Mouse (Mus musculus) forebrain, embryonic 15.5 days (tissue): Measurements from ENCODE around the gene Nisch. TPM values are rescaled to one million over a fixed set of nuclear protein-coding genes. Genes with fewer than 3 reads are reported as not detected.

Source experiments
- ATAC-seq: fragments of 200-750 bp; cut with Nextera tagmentation; replicated peaks from 2 replicates; pipeline ENCODE4 v1.8.0; 2017; ENCODE audit warnings: mild to moderate bottlenecking, moderate TSS enrichment, moderate library complexity
- H3K27ac ChIP-seq: fragments of 300-500 bp; sonication (generic); replicated peaks from 2 replicates; pipeline ENCODE4 v1.5.1; 2015; ENCODE audit warnings: mild to moderate bottlenecking, inconsistent platforms
- H3K27me3 ChIP-seq: fragments of 300-500 bp; sonication (generic); 2 replicates; pipeline ENCODE4 v1.6.1; 2015; ENCODE audit warnings: inconsistent platforms
- H3K36me3 ChIP-seq: fragments of 300-500 bp; sonication (generic); 2 replicates; pipeline ENCODE4 v1.6.1; 2015; ENCODE audit warnings: mild to moderate bottlenecking, inconsistent platforms
- H3K4me1 ChIP-seq: fragments of 300-500 bp; sonication (generic); 2 replicates; pipeline ENCODE4 v1.6.1; 2015; ENCODE audit warnings: inconsistent platforms
- H3K4me2 ChIP-seq: fragments of 300-500 bp; sonication (generic); replicated peaks from 2 replicates; pipeline ENCODE4 v1.6.1; 2015; ENCODE audit warnings: mild to moderate bottlenecking, inconsistent platforms
- H3K4me3 ChIP-seq: fragments of 300-500 bp; sonication (generic); 2 replicates; pipeline ENCODE4 v1.5.1; 2015; ENCODE audit warnings: mild to moderate bottlenecking, inconsistent platforms
- H3K9ac ChIP-seq: fragments of 300-500 bp; sonication (generic); replicated peaks from 2 replicates; pipeline ENCODE4 v1.6.1; 2015; ENCODE audit warnings: mild to moderate bottlenecking, inconsistent platforms
- H3K9me3 ChIP-seq: fragments of 300-500 bp; sonication (generic); 2 replicates; pipeline ENCODE4 v1.6.1; 2016; ENCODE audit warnings: inconsistent platforms
- WGBS: fragments of 180-500 bp; shearing (Covaris S2); methylation state at CpG from one replicate; pipeline ENCODE4 v1.1.7; 2015; ENCODE audit warnings: mixed read lengths; 5-methylcytosine and 5-hydroxymethylcytosine counted together
- polyA plus RNA-seq: library from polyadenylated mRNA; unstranded; fragments of >200 nt; fragmentation: Nextera tagmentation; extraction: Ambion mirVana; gene quantifications from 2 replicates; pipeline ENCODE4 v1.2.1, GENCODE M21; 2015

Nisch gene
- polyA plus RNA-seq, 1 experiment from 2014 or later, result 339 TPM

- 94% methylated on average over 9 of the region's 9 CpGs for WGBS
- no peaks in the 10 kb centered on the region for H3K9me3 ChIP-seq
- peaks cover 25% of the 10 kb centered on the region for H3K36me3 ChIP-seq
These were observed 77.8 kb downstream of the Nisch start for GRCm38 (mm10) chr14:31138897-31139429.

GRCm38 (mm10) chr14:31138219-31138896 lies 78.4 kb downstream of the Nisch start:
- Histone ChIP-seq H3K27ac (no peak overlapping the region), H3K4me1 (peaks cover 22% of the 10 kb centered on the region), H3K4me2 (no peak overlapping the region), H3K9ac (no peak overlapping the region), H3K27me3 (no peaks in the 10 kb centered on the region), H3K4me3 (no peak overlapping the region), H3K9me3 (no peaks in the 10 kb centered on the region), H3K36me3 (peaks cover 25% of the 10 kb centered on the region)
- ATAC-seq, result no peak
- whole genome bisulfite sequencing, result 86% methylated on average over 29 of the region's 35 CpGs

More at GRCm38 (mm10) chr14:31138897-31139429, 77.8 kb downstream of the Nisch start:
- no peak overlapping the region for H3K4me3 ChIP-seq
- H3K4me2 ChIP-seq, result no peak overlapping the region
- ATAC-seq, result no peak
- peaks cover 16% of the 10 kb centered on the region for H3K4me1 ChIP-seq
- no peak overlapping the region for H3K27ac ChIP-seq
- no peaks in the 10 kb centered on the region for H3K27me3 ChIP-seq
- no peak overlapping the region for H3K9ac ChIP-seq

GRCm38 (mm10) chr14:31137791-31138190 lies 79.0 kb downstream of the Nisch start:
- H3K4me3 ChIP-seq, result no peak overlapping the region
- H3K4me1 ChIP-seq, result peaks cover 28% of the 10 kb centered on the region
- no peak overlapping the region for H3K4me2 ChIP-seq
- H3K36me3 ChIP-seq, result peaks cover 25% of the 10 kb centered on the region
- WGBS, result 81% methylated on average over 11 of the region's 11 CpGs
- no peaks in the 10 kb centered on the region for H3K9me3 ChIP-seq
- no peaks in the 10 kb centered on the region for H3K27me3 ChIP-seq
- no peak overlapping the region for H3K27ac ChIP-seq
- no peak overlapping the region for H3K9ac ChIP-seq
- ATAC-seq, result no peak

- Histone ChIP-seq H3K9ac (no peak overlapping the region), H3K4me2 (no peak overlapping the region), H3K4me1 (peaks cover 34% of the 10 kb centered on the region), H3K9me3 (no peaks in the 10 kb centered on the region), H3K4me3 (no peak overlapping the region), H3K27me3 (no peaks in the 10 kb centered on the region), H3K27ac (no peak overlapping the region), H3K36me3 (peaks cover 25% of the 10 kb centered on the region)
- 87% methylated on average over 10 of the region's 10 CpGs for WGBS
- ATAC-seq, result no peak
These were observed 79.5 kb downstream of the Nisch start for GRCm38 (mm10) chr14:31137281-31137595.

GRCm38 (mm10) chr14:31136411-31137280 lies 80.1 kb downstream of the Nisch start:
- Histone ChIP-seq H3K4me2 (no peak overlapping the region), H3K27me3 (no peaks in the 10 kb centered on the region), H3K9ac (no peak overlapping the region), H3K9me3 (no peaks in the 10 kb centered on the region), H3K27ac (no peak overlapping the region), H3K36me3 (peaks cover 25% of the 10 kb centered on the region), H3K4me1 (peaks cover 39% of the 10 kb centered on the region), H3K4me3 (no peak overlapping the region)
- ATAC-seq, result no peak
- WGBS, result 92% methylated on average over 26 of the region's 26 CpGs

- Histone ChIP-seq H3K27me3 (no peaks in the 10 kb centered on the region), H3K4me2 (no peak overlapping the region), H3K9ac (no peak overlapping the region), H3K36me3 (peaks cover 25% of the 10 kb centered on the region), H3K4me3 (no peak overlapping the region), H3K4me1 (peaks cover 45% of the 10 kb centered on the region), H3K27ac (no peak overlapping the region), H3K9me3 (no peaks in the 10 kb centered on the region)
- no peak for ATAC-seq
- WGBS, result 94% methylated on average over 34 of the region's 34 CpGs
These were observed 81.0 kb downstream of the Nisch start for GRCm38 (mm10) chr14:31135495-31136410.

- Histone ChIP-seq H3K4me2 (no peak overlapping the region), H3K4me1 (peaks cover 57% of the 10 kb centered on the region), H3K36me3 (peaks cover 25% of the 10 kb centered on the region), H3K9ac (no peak overlapping the region), H3K27ac (peak overlapping the region; percentile 71), H3K27me3 (no peaks in the 10 kb centered on the region), H3K9me3 (no peaks in the 10 kb centered on the region), H3K4me3 (no peak overlapping the region)
- WGBS, result 65% methylated on average over 25 of the region's 25 CpGs
- ATAC-seq, result 0 out of 2 replicates have a peak, but pooled peaks have one; percentile 2
These were observed 82.4 kb downstream of the Nisch start for GRCm38 (mm10) chr14:31134015-31135000.

GRCm38 (mm10) chr14:31133023-31133665 lies 83.6 kb downstream of the Nisch start:
- WGBS, result 65% methylated on average over 11 of the region's 11 CpGs
- Histone ChIP-seq H3K27ac (peak overlapping the region; percentile 71), H3K4me2 (peak overlapping the region; percentile 71), H3K4me3 (0 out of 2 replicates have a peak overlapping the region, but pooled peaks have one; percentile 2), H3K9ac (0 out of 2 replicates have a peak overlapping the region, but pooled peaks have one; percentile 4), H3K27me3 (no peaks in the 10 kb centered on the region), H3K36me3 (peaks cover 19% of the 10 kb centered on the region; the same call in 1 of the 2 replicates), H3K9me3 (no peaks in the 10 kb centered on the region), H3K4me1 (peaks cover 60% of the 10 kb centered on the region)
- no peak for ATAC-seq

- Histone ChIP-seq H3K4me1 (peaks cover 61% of the 10 kb centered on the region), H3K4me3 (peak overlapping the region; percentile 75), H3K36me3 (peaks cover 19% of the 10 kb centered on the region; the same call in 1 of the 2 replicates), H3K9ac (0 out of 2 replicates have a peak overlapping the region, but pooled peaks have one; percentile 4), H3K27me3 (no peaks in the 10 kb centered on the region), H3K9me3 (no peaks in the 10 kb centered on the region), H3K4me2 (peak overlapping the region; percentile 71), H3K27ac (no peak overlapping the region)
- no peak for ATAC-seq
- WGBS, result 85% methylated on average over 7 of the region's 7 CpGs
These were observed 84.2 kb downstream of the Nisch start for GRCm38 (mm10) chr14:31132491-31132975.

GRCm38 (mm10) chr14:31132031-31132430 lies 84.7 kb downstream of the Nisch start:
- Histone ChIP-seq H3K4me1 (peaks cover 66% of the 10 kb centered on the region), H3K27me3 (no peaks in the 10 kb centered on the region), H3K27ac (no peak overlapping the region), H3K4me2 (peak overlapping the region; percentile 71), H3K36me3 (peaks cover 18% of the 10 kb centered on the region; the same call in 1 of the 2 replicates), H3K4me3 (peak overlapping the region; percentile 75), H3K9ac (no peak overlapping the region), H3K9me3 (no peaks in the 10 kb centered on the region)
- ATAC-seq, result no peak
- WGBS, result 9% methylated on average over 6 of the region's 6 CpGs
